ENCODE assay signal across 8 mouse cellular contexts in the genomic region with DNA sequence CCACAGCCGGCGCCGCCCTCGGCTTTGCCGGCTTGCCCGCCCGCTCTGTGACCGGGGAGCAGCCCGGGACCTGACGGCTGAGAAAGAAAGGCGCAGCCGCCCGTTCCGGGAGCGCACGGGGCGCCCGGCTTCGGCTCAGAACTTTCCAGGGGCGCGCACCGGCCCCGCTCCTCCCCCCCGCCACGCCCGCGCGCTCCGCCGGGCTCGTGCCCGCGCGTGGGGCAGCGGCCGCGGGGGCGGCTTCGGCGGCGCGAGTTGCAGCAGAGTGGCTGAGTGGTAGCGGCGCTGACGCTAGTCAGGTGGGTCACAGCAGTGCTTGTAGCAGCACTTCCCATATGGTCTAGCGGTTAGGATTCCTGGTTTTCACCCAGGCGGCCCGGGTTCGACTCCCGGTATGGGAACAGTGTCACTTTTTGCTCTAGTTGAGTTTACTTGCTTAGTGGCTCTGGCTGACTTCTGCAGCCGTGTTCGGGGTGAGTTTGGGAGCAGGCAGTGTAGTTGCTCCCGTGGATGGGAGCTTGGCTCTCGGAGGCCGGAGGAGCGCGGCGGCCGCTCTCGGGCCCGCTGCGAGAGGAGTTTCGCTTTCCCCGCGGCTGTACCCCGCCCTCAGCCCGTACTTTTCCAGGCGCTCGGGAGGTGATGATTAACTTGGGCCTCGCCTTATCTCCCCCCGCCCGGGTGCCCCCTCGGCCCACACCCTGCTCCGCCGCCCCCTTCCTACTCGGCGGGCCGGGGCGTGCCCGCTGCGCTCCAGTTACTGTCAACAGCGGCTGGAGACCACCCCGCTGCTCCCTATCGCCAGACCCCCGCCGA. TPM values are rescaled to one million over a fixed set of nuclear protein-coding genes. Genes with fewer than 3 reads are reported as not detected.
DNase-seq lines count a peak whose midpoint lies in the region; ATAC-seq and TF ChIP-seq lines count a peak whose summit lies in the region.

Gene Wbp4, minus strand, starts transcription at position 182 of the 813 bp plus-strand sequence.

- ATAC-seq in Patski: peak; percentile 70
- ATAC-seq in hindbrain, embryonic 12.5 days (ENCODE audit: low FRiP score): peak; percentile 95

- POLR2A ChIA-PET in Patski (lab: Charles Lee): interaction anchor here (0.8 to 1.2 kb wide), 2 partner anchors 15 to 106 kb away, joined by 3 to 5 read pairs; partner anchors contain the start of gene Sugt1

- peak within 1 kb of the TSS; percentile 100 for H3K27ac ChIP-seq in hindbrain, embryonic 12.5 days

- no peaks in the 10 kb centered on the region for H3K27me3 ChIP-seq in Patski
- H3K27me3 ChIP-seq in hindbrain, embryonic 12.5 days: peaks cover 5% of the 10 kb centered on the region; the same call in 1 of the 2 replicates

- H3K9ac ChIP-seq in hindbrain, embryonic 12.5 days: peak within 1 kb of the TSS; percentile 93

- no peak for DNase-seq in Patski (ENCODE audit: low read depth, low spot score)
- peak; percentile 98 for DNase-seq in cerebellum, postnatal 10 days
- peak; percentile 88 to 95 for DNase-seq in frontal cortex, postnatal 10 days (ENCODE audit: low spot score in 2 of 2)
- DNase-seq in layer of hippocampus, postnatal 14 days (ENCODE audit: low spot score in 2 of 2): peak; percentile 97
- peak; percentile 94 for DNase-seq in lung, postnatal 10 days
- peak; percentile 93 for DNase-seq in ovary, postnatal 14 days (ENCODE audit: low spot score)
- DNase-seq in thymus, postnatal 10 days (ENCODE audit: low spot score in 2 of 2): peak; percentile 86 to 91

- H3K4me1 ChIP-seq in hindbrain, embryonic 12.5 days: peaks cover 25% of the 10 kb centered on the region

- no peaks in the 10 kb centered on the region for H3K9me3 ChIP-seq in hindbrain, embryonic 12.5 days (replicated peaks)

- peak within 1 kb of the TSS; percentile 94 for H3K4me3 ChIP-seq in hindbrain, embryonic 12.5 days

- TF ChIP-seq CTCF in Patski (IDR thresholded peaks at IDR 0.05): no peak

- peaks cover 16% of the 10 kb centered on the region for H3K36me3 ChIP-seq in hindbrain, embryonic 12.5 days

- H3K4me2 ChIP-seq in hindbrain, embryonic 12.5 days (replicated peaks): peak within 1 kb of the TSS; percentile 63

- WGBS in hindbrain, embryonic 12.5 days: 1% methylated on average over 77 of the region's 86 CpGs

- CTCF ChIA-PET in Patski (lab: Charles Lee): interaction anchor here (1.1 kb wide), 1 partner anchor 106 kb away, joined by 3 read pairs; the partner anchor contains the start of gene Sugt1

- in situ Hi-C loops in Patski (cut with MboI; ENCODE audit: low pct_unique_long_range_greater_than_20kb): no loop called here

RNA-seq across cellular contexts. Expression of gene Wbp4, which starts in this region (rescaled TPM):
- 39.5 TPM for polyA plus RNA-seq in Patski (2021)
- polyA plus RNA-seq in hindbrain, embryonic 12.5 days (2016; fragmentation: Nextera tagmentation; extraction: Ambion mirVana): 51.1 and 53.2 TPM in 2 replicates
- 10 to 100 TPM; 44.0 to 47.7 TPM for total RNA-seq in layer of hippocampus, postnatal 14 days (2021)
